Mouse (Mus musculus) retina, postnatal 7 days (tissue): ENCODE results near the gene Wdr46.
A peak's percentile ranks its signal among the peaks of the same experiment; 100 is the strongest.
"Not testable (repeated sequence)": the region's sequence is repeated elsewhere in the genome, so short reads cannot be mapped to it uniquely, and the experiment has no call there.

ENCODE experiments used
- DNase-seq: peaks from one replicate; pipeline ENCODE4 v3.0.0-alpha.2; 2012; ENCODE audit warnings: low read depth, low spot score

Gene Wdr46

DNA sequence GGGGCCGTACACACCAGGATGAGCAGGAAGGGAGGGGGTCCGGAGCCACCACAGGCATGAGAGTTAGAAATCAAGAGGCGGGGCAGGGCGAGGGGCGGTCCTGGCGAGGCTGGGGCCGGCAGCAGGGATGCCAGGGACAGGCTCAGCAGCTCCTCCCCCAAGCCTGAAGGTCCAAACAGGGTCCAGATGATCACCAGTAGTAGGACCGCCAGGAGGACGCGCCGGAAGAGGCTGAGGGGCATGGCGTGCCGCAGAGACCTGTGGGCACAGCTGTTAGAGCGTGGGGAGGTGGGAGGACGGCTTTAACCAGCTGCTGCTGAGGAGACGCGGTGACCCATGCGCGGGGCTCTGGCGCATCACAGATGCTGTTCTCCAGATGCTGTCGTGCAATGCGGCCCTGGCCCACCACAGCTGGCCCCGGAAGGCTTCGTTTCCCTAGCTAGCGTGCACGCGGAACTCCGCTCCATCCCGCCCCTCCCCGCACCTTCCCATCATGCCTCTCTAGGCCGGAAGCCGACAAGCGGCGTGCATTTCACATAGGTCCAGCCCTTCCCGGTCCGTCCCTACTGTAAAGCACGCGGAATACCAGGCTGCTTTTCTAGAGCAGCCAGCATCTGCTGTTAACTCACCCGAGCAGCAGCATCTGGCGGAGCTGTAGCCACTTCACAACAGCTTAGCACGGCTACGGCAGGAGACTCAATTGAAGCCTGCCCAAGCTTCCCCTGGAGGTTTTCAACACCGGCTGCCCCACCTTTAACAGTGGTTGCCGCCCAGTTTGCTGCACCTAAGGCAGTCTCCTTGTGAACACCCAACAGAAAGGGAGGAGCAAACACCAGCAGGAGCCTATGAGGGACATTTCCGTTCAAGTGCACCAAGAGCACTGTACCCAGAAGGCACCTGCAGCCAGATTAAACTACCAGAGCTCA lies 10.8 kb downstream of the Wdr46 start, which contains the start of gene B3galt4:
Gene B3galt4, minus strand, starts transcription at position 468 of the 926 bp plus-strand sequence.
- DNase-seq = peak; percentile 72

DNA sequence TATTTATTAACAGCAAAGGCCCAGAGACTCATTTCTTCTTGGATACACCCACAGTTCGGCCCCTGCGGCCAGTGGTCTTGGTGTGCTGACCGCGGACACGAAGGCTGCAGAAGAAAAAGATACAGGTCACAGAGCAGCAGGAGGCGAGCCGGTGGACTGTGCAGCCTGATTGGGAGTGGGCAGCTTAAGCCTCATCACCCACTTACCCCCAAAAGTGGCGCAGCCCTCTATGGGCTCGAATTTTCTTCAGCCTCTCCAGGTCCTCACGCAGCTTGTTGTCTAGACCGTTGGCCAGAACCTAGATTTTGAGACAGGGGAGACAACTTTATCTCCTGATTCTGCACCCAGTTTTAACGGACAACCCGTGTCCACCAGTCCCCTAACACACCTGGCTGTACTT lies 11.6 kb downstream of the Wdr46 start:
- DNase-seq = not testable (repeated sequence)

DNA sequence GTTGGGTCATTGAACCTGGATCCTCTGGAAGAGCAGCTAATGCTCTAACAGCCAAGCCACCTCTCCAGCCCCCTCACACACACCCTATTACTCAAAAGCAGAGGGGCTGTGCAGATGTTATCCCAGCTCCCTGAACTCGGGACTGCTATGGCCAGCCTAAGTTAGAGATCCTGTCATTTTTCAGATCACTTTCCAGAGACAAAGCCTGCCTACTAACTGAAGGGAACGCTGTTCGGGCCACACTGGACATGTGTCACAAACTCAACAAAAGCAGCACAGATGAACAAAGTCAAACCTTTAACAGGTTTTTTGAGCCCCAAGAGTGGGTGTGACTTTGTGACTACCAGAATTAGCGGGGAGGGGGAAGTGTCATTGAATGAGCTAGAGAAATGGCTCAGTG lies 12.4 kb downstream of the Wdr46 start:
- no peak for DNase-seq

DNA sequence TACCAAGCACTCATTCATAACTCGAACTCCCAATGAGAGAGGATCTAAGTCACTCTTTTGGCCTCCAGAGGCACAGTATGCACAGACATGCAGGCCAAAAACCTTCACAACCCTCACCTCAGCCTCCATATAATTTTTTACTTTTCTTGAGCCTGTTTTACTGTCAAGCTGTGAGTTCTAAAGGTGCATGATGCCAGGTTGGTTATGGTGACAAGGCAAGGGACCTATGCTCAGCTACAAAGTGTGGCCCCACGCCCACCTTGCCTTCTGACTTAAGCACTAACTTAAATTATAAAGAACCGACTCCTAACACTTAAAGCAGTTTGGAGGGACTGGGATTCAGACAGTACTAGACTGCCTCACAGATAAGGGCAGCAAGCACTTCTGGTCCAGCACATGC lies 12.8 kb downstream of the Wdr46 start:
- no peak for DNase-seq

DNA sequence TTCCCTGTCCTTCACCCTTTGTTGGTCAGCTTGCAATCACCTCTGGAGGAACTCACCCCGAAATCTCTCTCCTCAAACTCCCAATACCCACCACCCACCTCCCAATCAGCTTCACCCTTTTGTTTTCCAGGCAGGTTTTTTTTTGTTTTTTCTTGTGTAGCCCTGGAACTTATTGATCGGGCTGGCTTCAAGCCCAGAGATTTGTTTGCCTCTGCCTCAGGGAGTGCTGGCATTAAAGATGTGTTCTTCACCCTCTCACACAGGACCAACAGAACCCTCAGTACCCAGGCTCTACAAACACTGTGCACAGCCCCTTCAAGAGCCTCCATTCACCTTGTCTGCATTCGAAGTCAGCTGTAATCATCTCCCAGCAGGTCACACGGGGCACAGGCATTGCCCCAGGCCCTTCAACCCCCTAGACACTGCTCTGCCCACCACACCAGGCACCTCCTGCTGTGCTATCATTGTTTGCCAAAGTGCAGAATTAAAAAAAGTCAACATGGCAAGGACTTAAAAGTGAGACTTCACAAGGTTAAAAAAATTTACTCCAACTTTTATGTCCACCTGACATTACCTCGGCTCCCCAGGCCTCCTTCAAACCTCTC lies 13.6 kb downstream of the Wdr46 start:
- no peak for DNase-seq

DNA sequence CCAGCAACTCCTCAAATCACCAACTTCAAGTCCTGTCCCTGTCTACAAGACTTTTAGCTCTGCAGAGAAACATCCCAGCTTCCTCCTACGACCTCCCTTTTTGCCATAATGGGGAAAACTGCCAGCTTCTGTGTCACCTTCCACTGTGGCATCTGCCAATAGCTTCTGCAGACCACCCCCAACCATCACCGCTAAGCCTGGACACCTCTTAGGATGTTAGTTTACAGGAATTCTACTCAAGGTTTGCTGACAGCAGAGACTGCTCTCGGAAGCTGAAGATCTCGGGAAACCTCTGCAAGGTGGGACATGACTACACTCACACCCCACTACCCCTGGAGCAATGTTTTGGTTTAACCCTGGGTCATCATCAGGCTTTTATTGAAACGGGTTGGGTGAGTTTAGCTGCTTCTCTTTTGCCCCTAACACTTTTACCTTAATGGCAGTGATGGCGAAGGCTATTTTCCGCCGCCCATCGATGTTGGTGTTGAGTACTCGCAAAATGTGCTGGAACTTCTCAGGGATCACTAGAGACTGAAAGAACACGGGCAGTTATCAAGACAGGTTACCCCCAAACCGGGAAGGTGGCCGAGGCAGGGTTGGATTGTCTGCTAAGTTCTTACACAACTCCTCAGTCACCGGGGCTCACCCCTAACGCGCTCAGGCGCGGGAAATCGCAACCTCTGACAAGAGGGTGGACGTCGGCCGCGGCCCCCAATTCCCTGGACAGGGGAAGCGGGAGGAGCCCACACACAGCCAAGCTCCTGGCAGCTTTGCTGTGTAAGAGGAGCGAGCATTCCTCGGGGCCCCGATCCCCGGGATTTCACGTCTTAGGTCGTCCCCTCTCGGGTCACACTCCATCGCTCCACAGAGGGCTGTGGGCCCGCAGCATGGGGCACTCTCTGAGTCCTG lies 14.4 kb downstream of the Wdr46 start:
- DNase-seq = no peak

DNA sequence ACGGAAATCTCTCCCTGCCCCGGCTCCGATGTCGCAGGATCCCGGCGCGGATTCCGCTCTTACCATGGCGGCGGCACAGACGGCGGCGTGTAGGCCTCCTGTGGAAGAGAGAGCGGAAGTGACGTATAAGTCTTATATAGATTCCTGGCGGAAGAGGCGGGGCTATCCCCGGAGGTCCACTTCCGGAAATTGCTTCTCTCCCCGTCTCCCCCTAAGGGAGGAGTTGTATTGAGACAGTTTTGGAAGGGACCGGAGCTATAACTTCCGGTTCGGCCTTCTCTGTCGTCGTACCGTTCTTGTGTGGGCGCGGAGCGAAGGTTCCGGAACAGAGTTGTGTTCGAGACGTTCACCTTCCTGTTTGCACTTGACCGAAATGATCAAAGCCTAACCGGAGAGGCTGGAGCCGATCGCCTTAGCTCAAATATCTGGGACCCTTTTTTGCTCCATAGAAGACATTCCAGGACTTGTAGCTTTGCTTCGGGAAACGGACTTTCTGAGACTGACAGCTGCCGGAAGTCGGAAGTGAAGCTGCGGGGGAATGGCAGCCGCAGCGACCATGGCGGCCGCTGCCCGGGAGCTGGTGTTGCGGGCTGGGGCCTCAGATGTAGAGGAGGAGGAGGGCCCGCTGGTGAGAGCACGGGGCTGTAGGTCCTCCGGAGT lies 15.2 kb downstream of the Wdr46 start, which contains the start of the genes Vps52 and Rps18:
Gene Vps52, plus strand, starts transcription at position 258 of the 660 bp plus-strand sequence.
Gene Rps18, minus strand, starts transcription at position 447 of the 660 bp plus-strand sequence.
- DNase-seq = peak; percentile 98

DNA sequence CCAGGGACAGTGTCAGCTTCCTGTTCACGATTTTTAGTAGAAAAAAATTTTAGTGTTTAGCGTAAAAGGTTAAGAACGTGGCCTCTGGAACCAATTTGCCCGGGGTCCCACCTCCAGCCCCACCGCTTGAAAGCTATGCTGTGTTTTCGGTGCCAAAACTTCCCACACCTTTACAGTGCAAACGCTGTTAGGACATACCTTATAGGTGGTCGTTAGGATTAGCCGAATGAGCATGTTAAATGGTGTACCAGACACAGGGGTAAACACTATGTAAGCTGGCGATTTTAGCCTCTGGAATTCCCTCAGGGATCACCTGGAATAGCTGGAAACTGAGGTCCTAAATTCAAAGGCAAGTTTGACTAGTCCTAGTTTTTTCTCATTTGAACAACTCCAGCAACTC lies 15.9 kb downstream of the Wdr46 start:
- DNase-seq = no peak

DNA sequence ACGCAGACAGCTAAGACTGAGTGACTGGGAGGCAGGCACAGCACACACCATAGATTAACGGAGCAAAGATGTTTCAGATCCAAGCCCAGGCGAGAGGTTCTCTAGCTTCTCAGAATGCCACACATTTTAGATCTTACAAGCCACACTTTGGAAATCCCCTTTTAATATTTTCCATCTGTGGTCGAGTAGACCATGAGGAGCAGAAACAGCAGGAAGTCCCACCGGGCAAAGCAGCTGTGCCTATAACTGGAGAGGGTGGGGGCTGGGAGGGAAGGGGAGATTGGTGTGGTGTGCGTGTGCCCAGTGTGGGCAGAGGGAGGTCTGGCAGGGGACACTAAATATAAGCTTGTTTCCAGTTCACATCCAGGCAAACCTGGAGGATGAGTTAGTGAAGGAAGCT lies 17.0 kb downstream of the Wdr46 start:
- no peak for DNase-seq

DNA sequence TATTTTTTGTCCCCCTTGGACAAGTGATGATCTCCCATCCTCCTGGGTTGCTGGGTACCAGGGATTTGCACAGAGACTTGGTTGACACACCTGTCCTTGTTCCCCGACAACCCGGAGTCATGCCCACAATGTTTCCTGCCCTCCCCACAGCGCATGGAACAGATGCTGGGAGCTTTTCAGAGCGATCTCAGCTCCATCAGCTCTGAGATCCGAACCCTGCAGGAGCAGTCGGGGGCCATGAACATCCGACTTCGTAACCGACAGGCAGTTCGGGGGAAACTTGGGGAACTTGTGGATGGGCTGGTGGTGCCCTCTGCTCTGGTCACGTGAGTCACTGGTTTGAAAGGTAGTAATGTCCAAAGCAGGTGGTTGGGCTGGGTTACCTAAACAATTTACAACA lies 18.0 kb downstream of the Wdr46 start:
- DNase-seq = no peak

DNA sequence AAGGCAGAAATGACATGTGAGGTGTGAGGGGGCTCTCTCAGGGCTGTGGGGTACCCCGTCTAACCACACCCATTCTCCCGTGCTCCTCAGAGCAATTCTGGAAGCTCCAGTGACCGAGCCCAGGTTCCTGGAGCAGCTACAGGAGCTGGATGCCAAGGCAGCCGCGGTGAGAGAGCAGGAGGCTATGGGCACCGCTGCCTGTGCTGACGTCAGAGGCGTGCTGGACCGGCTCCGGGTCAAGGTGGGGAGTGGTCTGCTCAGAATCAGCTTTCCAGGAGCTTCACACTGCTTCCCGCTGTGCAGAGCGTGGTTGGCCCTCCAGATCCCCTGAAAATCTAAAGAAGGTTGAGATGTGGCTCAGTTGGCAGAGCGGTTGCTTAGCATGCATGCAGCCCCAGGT lies 18.7 kb downstream of the Wdr46 start:
- DNase-seq = no peak

DNA sequence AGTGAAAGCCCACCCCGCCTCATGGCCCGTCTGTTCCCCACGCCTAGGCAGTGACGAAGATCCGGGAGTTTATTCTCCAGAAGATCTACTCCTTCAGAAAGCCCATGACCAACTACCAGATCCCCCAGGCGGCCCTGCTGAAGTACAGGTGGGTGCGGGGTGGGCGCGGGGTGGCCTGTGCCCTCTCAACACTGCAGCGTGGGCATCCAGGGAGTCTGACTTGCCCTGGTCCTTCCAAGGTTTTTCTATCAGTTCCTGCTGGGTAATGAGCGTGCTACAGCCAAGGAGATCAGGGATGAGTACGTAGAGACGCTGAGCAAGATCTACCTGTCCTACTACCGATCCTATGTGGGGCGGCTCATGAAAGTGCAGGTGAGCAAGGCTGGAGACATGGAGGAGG lies 19.5 kb downstream of the Wdr46 start:
- no peak for DNase-seq

DNA sequence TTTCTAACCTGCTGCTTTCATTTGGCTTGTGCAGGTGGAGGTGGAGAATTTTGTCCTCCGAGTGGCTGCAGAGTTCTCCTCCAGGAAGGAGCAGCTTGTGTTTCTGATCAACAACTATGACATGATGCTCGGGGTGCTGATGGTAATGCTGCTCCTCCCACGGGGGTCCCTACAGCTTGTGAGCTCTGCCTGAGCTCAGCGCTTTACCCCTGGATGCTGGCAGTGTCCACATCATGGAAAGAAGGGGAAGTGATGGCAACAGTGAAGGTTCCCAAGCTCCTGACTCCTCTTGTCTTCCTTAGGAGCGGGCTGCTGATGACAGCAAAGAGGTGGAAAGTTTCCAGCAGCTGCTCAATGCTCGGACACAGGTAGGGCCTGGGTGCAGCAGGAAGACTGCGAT lies 22.4 kb downstream of the Wdr46 start:
- no peak for DNase-seq

DNA sequence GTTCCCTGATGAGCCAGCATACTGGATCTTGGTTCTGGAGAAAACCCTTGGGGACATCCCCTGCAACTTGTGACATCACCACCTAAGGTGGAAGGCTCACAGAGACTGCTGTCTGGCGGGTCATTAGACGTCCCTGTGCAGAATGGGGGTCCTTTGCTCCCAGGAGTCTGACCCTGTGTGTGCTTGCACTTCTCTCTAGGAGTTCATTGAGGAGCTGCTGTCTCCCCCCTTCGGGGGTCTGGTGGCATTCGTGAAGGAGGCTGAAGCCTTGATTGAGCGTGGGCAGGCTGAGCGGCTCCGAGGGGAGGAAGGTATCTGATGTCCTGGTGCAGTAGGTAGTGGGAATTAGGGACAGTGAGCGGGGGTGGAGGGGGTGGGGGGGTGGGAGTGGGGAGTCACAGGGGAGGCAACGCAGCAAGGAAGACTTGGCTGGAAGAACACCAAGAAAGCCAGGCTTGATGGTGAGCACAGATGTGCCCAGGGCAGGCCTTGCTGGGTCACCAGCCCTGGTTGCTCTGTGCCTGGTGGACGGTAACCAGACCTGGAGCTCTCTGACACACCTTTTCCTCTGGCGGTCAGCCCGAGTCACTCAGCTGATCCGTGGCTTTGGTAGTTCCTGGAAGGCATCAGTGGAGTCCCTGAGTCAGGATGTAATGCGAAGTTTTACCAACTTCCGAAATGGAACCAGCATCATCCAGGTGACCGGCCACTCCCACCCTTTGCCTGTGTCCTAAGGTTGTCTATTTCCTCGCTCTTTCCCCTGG lies 24.8 kb downstream of the Wdr46 start:
- no peak for DNase-seq

DNA sequence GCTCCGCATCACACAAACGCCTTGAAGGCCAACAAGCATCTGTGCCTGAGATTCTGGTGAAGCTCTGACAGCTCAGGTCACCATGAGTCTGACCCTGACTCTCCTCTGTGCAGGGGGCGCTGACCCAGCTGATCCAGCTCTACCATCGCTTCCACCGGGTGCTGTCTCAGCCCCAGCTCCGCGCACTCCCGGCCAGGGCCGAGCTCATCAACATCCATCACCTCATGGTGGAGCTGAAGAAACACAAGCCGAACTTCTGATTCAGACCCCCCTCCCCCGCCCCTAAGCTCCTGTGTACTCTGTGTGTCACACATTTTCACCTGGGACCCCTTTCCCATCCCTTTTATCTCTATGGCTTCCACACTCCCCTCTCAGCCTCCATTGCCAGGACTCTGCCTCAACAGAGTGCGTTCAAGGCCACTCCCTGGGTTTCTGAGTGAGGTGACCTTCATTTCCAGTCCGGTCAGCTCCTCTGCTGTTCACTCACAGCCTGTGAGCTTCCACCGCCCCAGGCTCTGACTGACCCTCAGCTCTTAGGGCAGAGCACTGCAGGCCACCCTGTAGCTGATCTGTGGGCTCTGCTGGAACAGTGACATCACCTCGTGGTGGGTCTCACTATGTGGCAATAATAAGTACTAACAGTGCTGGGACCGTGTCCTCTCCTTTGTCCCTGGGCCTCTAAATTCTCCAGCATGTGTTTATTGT lies 25.5 kb downstream of the Wdr46 start:
- no peak for DNase-seq

DNA sequence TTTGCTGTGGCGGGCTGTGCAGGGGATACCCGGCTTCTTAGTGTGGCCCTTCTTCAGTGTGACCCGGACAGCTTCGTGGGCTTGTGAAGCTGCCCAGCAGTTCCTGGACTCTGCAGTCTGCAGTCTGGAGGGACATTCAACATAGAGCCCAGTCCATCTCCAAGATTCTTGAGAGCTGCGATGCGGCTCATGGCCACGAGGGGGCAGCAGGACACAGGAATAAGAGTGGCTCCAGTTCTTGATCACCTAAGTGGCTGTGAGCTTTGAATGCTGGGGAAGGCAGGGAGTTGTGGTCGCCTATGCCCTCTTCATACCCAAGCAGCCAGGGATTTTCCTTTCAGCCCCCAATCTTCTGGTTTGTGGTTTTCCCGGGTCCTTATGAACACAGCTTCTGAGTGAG lies 28.0 kb downstream of the Wdr46 start:
- DNase-seq = peak; percentile 82

DNA sequence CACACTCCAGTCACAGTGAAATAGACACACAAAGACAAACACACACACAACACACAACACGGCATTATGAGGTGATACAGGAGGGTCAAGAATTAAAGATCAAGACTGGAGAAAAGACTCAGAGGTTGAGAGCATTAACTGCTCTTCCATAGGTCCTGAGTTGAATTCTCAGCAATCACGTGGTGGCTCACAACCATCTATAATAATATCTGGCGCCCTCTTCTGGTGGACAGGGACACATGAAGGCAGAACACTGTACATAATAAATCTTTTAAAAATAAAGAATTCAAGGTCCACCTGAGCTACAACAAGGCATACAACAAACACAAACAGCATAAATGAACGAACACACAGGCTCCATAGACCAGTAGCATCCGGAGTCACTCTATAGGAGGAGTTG lies 28.5 kb downstream of the Wdr46 start:
- peak; percentile 63 for DNase-seq

DNA sequence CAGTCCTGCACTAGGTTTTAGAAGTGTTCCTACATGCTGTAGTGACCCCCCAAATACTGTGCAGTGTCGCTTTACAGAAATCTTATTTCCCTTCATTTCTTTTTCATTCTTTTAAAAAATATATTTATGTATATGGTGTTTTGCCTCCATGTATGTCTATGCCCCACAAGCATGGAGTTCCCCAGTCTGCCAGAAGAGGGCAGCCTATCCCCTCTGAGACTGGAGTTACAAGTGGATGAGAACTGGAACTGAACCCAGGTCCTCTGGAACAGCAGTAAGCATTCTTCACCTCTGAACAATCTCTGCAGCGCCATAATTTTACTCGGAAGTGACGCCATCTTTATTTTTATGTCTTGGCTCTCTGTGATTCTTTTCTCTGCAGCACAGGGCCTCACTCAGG lies 28.9 kb downstream of the Wdr46 start:
- no peak for DNase-seq

DNA sequence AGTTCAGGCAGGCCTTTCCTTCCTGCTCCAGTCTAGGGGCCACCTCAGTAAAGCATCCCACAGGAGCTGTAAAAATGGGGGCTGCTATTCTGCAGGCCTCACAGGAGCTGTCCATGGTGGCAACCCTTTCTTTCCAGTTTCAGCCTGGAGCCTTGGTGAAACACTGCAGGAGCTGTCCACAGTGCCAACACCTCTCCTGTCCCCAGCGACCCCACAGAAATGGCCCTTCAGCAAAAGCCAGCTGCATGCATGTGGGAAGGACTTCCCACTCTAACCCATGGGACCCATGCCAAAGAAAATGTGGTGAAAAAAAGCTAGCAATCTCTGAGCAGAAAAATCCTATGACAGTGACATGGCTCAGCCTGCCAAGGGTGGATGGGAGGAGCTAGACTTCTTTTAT lies 32.2 kb downstream of the Wdr46 start:
- DNase-seq = no peak

DNA sequence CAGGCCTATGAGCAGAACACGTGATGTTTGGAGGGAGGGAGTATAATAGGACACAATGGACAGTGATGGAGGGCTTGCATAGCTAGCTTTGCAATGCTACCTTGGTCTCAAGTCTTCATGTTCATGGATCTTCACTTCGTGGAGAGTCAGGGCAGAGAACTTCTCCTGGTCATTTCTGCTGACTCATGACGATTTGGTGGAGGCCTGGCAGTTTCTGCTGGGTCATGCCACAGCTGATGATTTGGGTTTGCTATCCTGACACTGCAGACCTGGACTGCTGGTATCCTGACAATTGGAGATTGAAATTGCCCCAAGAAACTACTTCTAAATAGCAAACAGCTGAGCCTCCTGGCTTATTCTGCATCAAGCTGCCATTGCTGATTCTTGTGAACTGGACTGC lies 33.1 kb downstream of the Wdr46 start:
- DNase-seq = no peak
